Mouse (Mus musculus) urinary bladder, adult 18-20 months (tissue): ENCODE results near the gene Cenpq.

Source experiments
- DNase-seq, 2 experiments: peaks; one replicate each; pipeline ENCODE4 v3.0.0; 2022; ENCODE audit warnings: low spot score in 2 of 2, mixed read lengths in 2 of 2

Cenpq gene

GRCm38 (mm10) chr17:40934420-40935231 is at the start of gene Cenpq, which contains the start of gene Mut:
Cenpq (minus strand) TSS chr17:40935047.
Mut (plus strand) TSS chr17:40934685.
- peak; percentile 94 to 97 for DNase-seq

- no peak for DNase-seq
These were observed 43.1 kb upstream of the Cenpq start for GRCm38 (mm10) chr17:40977914-40978313.

GRCm38 (mm10) chr17:40948518-40948917 is 13.7 kb upstream of the Cenpq start:
- no peak for DNase-seq

DNA sequence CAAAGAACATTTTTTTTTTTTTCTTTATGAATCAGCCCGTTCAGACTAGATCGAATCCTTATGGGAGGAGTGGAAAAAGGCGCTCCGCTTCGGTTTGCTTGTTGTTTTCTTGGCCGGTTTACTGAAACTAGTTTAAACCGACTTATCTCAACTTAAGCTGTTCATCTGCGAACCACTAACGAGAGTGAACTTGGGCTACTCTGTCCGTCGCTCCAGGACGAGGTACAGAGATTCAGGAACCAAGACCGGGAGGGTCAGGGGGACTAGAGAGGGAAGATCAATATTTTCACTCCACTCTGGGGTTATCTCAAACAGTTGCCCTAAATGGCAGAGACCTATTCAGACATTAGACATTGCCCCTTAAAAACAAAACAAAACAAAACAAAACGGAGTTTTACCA is 862 bp downstream of the Cenpq start:
- DNase-seq = no peak

DNA sequence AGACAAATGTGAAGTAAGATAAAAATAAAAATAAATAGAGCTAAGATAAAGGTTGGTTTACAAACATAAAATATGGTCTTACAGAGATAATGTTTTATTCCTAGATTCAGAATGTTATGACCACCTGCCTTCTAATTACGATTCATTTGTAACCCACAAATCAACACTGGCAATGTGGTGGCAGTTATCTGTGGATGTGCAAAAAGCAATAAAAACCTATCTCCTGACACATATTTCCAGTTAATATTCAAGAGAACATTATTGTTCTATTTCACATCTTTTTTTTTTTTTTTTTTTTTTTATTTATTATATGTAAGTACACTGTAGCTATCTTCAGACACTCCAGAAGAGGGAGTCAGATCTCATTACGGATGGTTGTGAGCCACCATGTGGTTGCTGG is 19.3 kb downstream of the Cenpq start:
- DNase-seq = no peak

DNA sequence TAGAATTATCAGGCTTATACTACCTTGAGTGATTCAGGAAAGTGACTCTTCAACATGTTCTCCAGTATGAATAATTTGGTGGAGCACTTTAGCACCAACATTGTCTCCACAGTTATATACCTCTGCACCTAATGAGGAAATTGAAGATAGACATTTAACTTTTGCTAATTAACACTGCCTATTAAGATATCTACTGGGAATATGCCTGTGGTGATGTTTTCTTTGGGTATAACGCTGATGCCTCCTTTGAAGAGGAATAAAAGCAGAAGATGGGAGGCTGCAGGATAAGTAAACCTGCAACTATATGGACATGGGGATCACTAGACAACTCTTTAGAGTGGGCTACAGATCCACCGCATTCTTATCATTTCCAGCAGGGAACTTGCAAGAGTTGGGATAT is 20.6 kb downstream of the Cenpq start, which contains the start of gene Glyatl3:
Gene Glyatl3 (minus strand): TSS at position 101 of the 400 bp plus-strand sequence.
- DNase-seq = no peak

GRCm38 (mm10) chr17:40904721-40905154 is 30.1 kb downstream of the Cenpq start:
- no peak for DNase-seq

DNA sequence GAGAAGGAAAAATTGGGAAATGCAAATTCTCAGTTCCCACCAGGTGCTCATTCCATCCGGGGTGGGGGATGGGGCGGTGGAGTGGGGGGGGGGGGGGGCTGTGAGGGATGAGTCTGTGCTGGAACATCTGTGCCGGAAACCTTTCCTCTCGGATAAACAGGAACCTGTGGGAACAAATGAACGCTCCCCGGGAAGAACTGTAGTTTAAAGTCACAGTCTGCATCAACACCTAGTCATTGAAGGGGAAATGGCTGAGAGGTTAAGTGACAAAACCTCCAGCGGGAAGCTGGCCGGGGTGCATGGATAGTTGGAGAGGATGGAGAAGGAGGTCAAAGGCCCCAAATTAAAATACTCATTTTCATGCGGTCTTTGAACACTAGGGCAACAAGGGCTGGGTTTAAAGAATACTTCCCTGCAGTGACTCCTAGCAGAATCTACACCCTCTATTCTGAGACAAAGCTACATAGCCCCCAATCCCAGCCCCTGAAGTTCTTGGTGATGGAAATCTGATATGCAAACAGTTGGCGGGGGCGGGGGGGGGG is 30.7 kb downstream of the Cenpq start:
- no peak for DNase-seq

DNA sequence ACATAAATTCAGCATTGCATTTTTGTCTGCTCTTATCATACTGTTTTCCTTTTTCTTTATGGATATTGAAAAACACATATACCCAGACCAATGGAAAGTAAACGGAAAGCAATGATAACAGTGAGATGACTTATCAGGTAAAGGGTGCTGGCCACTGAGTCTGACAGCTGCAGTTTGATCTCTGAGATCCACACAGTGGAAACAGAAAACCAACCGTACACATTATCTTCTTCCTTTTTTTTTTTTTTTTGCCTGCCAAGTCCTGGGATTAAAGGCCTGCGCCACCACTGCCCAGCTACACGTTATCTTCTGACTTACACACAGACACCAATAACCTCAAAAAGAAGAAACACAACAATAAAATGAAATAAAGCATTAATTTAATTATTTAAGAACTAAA is 31.5 kb downstream of the Cenpq start:
- DNase-seq = no peak

- no peak for DNase-seq
These were observed 35.0 kb downstream of the Cenpq start for GRCm38 (mm10) chr17:40899783-40900363.

DNA sequence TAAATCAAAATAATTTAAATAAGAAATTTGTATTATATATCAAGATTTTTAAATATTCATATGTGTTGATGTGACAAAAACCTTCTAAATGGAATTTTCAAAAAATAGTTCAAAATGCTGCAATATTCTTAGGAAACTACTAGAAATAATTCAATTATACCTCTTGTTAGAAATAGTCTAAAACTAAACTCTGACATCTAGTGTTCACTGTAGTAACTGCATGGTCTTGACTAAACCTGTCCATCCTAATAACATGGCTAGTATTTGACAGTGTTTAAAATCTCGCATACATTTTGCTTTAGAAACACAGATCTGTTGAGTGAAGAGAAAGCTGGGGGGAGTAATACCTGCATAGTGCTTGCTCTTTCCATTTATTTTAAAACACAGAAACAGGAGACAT is 38.0 kb downstream of the Cenpq start:
- DNase-seq = no peak

GRCm38 (mm10) chr17:40887849-40888536 is 46.9 kb downstream of the Cenpq start:
- DNase-seq = no peak

- peak in 1 of 2 experiments; percentile 48 for DNase-seq
These were observed 49.7 kb downstream of the Cenpq start for GRCm38 (mm10) chr17:40885155-40885554.

- DNase-seq = no peak
These were observed 52.7 kb downstream of the Cenpq start for GRCm38 (mm10) chr17:40882172-40882571.

- peak; percentile 72 to 79 for DNase-seq
These were observed 54.7 kb downstream of the Cenpq start, which contains the start of gene 9130008F23Rik for GRCm38 (mm10) chr17:40879924-40880691. 9130008F23Rik (minus strand) TSS chr17:40880559.

- DNase-seq = no peak
These were observed 55.3 kb downstream of the Cenpq start for GRCm38 (mm10) chr17:40879528-40879923.

- DNase-seq = no peak
These were observed 57.1 kb downstream of the Cenpq start for GRCm38 (mm10) chr17:40877741-40878140.

DNA sequence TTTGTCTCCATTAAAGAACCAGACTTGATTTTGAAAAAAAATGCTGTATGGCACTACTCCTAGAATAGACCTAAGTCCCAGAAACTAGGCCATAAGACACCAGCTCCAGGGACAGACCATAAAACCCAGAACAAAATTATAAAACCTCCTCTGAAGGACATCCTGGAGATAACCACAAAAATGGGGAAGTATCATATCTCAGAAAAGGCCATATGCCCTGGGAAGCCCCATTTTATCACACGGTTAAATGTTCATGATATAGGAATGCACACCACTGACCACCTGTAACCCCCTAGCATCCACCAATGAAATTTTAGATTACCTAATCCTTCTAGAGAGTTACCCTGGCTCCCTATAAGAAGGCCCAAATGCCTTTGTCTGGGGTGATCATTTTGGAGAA is 59.3 kb downstream of the Cenpq start:
- no peak for DNase-seq

- no peak for DNase-seq
These were observed 60.1 kb downstream of the Cenpq start for GRCm38 (mm10) chr17:40874701-40875100.

GRCm38 (mm10) chr17:40873582-40874011 is 61.2 kb downstream of the Cenpq start:
- DNase-seq = peak in 1 of 2 experiments; percentile 47
